Mouse (Mus musculus) brain, embryonic 18.5 days (tissue): ENCODE results near the gene Parp9.
"Not testable (repeated sequence)": the region's sequence is repeated elsewhere in the genome, so short reads cannot be mapped to it uniquely, and the experiment has no call there.

Experiments used
- DNase-seq: peaks from one replicate; pipeline ENCODE4 v3.0.0-alpha.2; 2012; ENCODE audit warnings: low read depth, low spot score

Gene Parp9

GRCm38 (mm10) chr16:35938211-35939151, at the start of gene Parp9, which contains the start of gene Dtx3l:
Gene Parp9 (plus strand): TSS chr16:35938470.
Gene Dtx3l (minus strand): TSS chr16:35939151.
- no peak for DNase-seq

GRCm38 (mm10) chr16:35888910-35889309, 49.4 kb upstream of the Parp9 start:
- no peak for DNase-seq

GRCm38 (mm10) chr16:35890645-35891044, 47.6 kb upstream of the Parp9 start:
- no peak for DNase-seq

GRCm38 (mm10) chr16:35891603-35892002, 46.7 kb upstream of the Parp9 start:
- not testable (repeated sequence) for DNase-seq

GRCm38 (mm10) chr16:35894997-35895396, 43.3 kb upstream of the Parp9 start:
- no peak for DNase-seq

GRCm38 (mm10) chr16:35900541-35900940, 37.7 kb upstream of the Parp9 start:
- DNase-seq = no peak

GRCm38 (mm10) chr16:35903014-35903640, 35.1 kb upstream of the Parp9 start:
- DNase-seq = no peak

- DNase-seq = no peak
These were observed 34.0 kb upstream of the Parp9 start for GRCm38 (mm10) chr16:35904121-35904736.

- DNase-seq = no peak
These were observed 32.9 kb upstream of the Parp9 start for GRCm38 (mm10) chr16:35905355-35905754.

- DNase-seq = no peak
These were observed 32.3 kb upstream of the Parp9 start for GRCm38 (mm10) chr16:35905819-35906485.

GRCm38 (mm10) chr16:35906887-35907286, 31.4 kb upstream of the Parp9 start:
- no peak for DNase-seq

GRCm38 (mm10) chr16:35907432-35908201, 30.7 kb upstream of the Parp9 start:
- DNase-seq = no peak

- no peak for DNase-seq
These were observed 26.8 kb upstream of the Parp9 start for GRCm38 (mm10) chr16:35911449-35911848.

- no peak for DNase-seq
These were observed 24.7 kb upstream of the Parp9 start for GRCm38 (mm10) chr16:35913526-35913925.

- DNase-seq = no peak
These were observed 24.0 kb upstream of the Parp9 start for GRCm38 (mm10) chr16:35914301-35914700.

GRCm38 (mm10) chr16:35918721-35919543, 19.3 kb upstream of the Parp9 start:
- DNase-seq = no peak

- no peak for DNase-seq
These were observed 16.5 kb upstream of the Parp9 start for GRCm38 (mm10) chr16:35921676-35922235.

GRCm38 (mm10) chr16:35922301-35922895, 15.9 kb upstream of the Parp9 start:
- DNase-seq = no peak

- DNase-seq = no peak
These were observed 14.6 kb upstream of the Parp9 start for GRCm38 (mm10) chr16:35923546-35924198.
